Mouse (Mus musculus) bone marrow macrophage, adult 2 months (primary cell): ENCODE results near the gene Katnal1.

ENCODE experiments used
- CTCF ChIP-seq: IDR thresholded peaks from 2 replicates; pipeline ENCODE4 v1.5.1; 2012; ENCODE audit warnings: low read depth, mild to moderate bottlenecking, low read length, moderate library complexity
- POLR2A ChIP-seq: IDR thresholded peaks from 2 replicates; pipeline ENCODE4 v1.6.1; 2012; ENCODE audit warnings: mild to moderate bottlenecking, low read depth, low read length, borderline replicate concordance

GRCm38 (mm10) chr5:148904846-148905245 lies 24.3 kb downstream of the Katnal1 start:
- no peak for TF ChIP-seq CTCF
- TF ChIP-seq POLR2A, result no peak
